Mouse (Mus musculus): ENCODE results near the gene Ranbp3l.
"Not testable (repeated sequence)": the region's sequence is repeated elsewhere in the genome, so short reads cannot be mapped to it uniquely, and the experiment has no call there.

The Ranbp3l gene

GRCm38 (mm10) chr15:8967573-8968228 lies at the start of gene Ranbp3l:
Gene Ranbp3l, plus strand, starts transcription at chr15:8967949.
- DNase-seq (ENCODE audit: low spot score in 2 of 2), result peak; percentile 7 to 28

DNA sequence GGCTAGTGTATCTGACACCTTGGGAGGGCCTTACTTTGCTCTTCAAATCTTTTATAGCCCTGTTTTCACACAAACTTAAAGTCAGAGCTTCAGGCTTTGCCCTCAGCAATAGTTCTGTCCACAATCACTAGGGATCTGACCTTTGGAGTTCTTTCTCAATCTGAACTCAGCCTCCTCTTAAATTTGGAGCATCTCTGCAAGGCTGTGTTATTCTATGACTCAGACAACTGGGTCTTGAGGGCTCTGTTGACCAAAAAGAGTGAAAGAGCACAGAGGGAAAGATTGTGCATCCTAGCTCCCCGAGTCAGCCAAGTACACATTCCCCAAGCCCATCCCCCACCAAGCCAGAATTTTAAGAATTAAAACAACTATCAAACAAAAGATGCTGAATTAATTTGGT lies 37.7 kb upstream of the Ranbp3l start:
- no peak for DNase-seq (ENCODE audit: low spot score in 2 of 2)

DNA sequence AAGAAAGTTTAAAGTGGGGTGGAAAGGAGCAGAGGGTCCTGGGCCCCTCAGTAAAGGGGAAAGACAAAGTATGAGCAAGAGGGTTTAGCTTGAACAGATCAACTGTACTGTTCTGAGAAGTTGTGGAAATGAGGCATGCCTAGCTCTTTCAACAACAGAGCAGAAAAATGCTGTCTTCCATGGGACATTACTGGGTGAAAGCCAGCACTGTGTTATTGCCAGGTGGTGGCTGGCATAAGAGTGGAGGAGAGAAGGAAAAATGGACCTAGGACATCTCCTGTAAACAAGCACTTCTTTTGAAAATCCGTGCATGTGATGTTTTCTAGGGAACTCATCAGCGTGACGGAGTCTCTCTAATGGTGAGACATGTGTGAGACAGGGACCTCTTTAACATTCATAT lies 30.8 kb upstream of the Ranbp3l start:
- no peak for DNase-seq (ENCODE audit: low spot score in 2 of 2)

DNA sequence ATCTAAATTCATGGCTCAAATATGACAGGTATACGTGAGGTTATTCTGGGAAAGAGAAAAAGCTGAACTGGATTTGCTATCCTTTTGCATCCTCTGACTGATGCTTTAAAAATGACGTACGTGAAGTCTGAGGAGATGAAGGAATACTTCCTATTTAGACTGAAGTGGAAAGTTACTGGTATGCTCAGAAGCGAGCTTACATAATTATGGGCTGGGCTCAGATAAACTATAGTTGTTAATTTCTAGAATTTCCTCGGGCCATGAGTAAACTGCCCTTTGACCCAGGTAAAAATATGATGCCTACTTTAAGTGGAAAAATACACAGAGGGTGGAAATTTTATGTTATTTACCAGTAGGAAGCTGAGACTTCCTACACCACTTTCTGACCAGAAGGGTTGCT lies 26.9 kb upstream of the Ranbp3l start:
- no peak for DNase-seq (ENCODE audit: low spot score in 2 of 2)

DNA sequence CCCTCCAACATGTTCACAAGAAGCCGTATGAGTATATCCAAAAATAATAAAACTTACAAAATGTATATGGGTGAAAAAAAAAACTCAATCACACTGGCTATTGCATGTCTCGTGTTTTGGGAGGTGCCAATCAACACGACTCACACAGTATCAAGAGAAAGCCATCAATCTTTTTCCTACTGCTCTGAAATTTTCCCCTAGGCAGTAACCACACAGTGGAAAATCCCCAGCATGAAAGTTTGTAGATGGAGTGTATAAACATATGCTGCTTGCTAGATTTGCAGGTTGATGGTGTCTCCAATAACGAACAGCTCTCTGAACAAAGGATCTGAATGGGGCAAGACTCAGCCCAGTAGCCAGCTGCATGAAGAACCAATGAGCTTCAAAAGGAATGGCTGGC lies 16.9 kb upstream of the Ranbp3l start:
- DNase-seq (ENCODE audit: low spot score in 2 of 2), result no peak

DNA sequence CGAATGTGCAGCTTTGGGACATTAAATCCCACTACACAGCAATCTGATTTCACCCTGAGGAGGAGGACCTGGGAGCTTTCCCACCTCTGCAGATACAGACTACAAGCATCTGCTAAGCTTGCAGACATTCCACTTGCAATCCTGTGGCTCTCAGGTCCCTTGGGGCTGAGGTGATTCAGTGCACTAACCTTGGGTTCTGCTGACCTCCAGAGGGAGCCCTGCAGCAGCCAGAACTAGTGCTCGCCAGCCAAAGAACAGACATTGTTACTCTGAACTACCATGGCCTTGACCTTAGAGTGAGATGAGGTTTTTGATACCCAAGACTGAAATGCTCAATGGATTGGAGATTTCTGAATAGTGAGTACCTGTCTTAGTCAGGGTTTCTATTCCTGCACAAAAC lies 4.4 kb upstream of the Ranbp3l start:
- DNase-seq (ENCODE audit: low spot score in 2 of 2), result no peak

GRCm38 (mm10) chr15:8968229-8968595 lies 463 bp downstream of the Ranbp3l start:
- no peak for DNase-seq (ENCODE audit: low spot score in 2 of 2)

GRCm38 (mm10) chr15:8969061-8969635 lies 1.4 kb downstream of the Ranbp3l start:
- no peak for DNase-seq (ENCODE audit: low spot score in 2 of 2)

- no peak for DNase-seq (ENCODE audit: low spot score in 2 of 2)
These were observed 23.5 kb downstream of the Ranbp3l start for GRCm38 (mm10) chr15:8991211-8991610.

DNA sequence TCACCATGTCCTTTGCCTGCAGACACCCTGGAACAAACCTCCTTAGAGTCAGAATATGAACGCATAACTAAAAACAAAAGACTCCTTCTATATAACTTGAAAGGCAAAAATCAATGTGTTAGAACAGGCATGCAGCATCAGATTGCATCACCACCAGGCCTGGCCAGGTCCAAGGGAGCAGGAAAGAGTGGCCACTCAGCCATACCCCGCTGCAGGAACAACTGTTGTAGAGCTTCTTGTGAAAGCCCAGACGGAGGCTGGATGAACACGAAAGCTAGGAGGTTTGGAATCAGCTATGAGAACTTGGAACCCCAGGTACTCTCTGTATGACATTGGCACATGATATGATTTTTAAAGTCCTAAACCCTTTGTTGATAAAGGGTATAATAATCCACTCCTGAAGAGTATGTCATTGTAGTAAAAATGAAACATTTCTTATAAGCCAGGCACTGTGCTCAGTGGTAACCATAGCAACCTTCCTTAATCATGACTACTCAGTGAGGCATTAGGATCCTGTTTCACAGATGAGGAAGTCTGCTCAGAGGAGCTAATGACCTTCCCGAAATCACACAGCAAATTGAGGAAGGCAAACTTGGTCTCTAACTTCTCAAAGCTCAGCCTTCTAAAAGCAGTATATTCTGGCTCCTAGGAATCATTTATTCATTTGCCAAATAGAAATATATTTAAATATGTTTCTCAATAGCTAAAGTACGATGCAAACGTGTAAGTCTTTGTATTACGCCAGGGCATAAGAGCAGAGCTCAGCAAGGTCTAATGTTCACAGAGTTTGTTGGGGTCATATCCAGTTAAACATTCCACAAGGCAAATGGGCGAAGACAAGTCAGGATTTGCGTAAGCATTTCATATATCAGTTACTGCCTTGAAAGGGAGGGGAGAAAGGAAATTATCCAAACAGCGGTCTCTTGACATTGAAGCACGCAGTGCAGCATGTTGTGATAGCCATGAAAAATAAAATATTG lies 24.4 kb downstream of the Ranbp3l start:
- DNase-seq (ENCODE audit: low spot score in 2 of 2), result peak in 1 of 2 experiments; percentile 5

GRCm38 (mm10) chr15:8994608-8995277 lies 27.0 kb downstream of the Ranbp3l start:
- peak; percentile 51 to 67 for DNase-seq (ENCODE audit: low spot score in 2 of 2)

- no peak for DNase-seq (ENCODE audit: low spot score in 2 of 2)
These were observed 27.7 kb downstream of the Ranbp3l start for GRCm38 (mm10) chr15:8995490-8995889.

- DNase-seq (ENCODE audit: low spot score in 2 of 2), result no peak
These were observed 35.0 kb downstream of the Ranbp3l start for GRCm38 (mm10) chr15:9002762-9003161.

DNA sequence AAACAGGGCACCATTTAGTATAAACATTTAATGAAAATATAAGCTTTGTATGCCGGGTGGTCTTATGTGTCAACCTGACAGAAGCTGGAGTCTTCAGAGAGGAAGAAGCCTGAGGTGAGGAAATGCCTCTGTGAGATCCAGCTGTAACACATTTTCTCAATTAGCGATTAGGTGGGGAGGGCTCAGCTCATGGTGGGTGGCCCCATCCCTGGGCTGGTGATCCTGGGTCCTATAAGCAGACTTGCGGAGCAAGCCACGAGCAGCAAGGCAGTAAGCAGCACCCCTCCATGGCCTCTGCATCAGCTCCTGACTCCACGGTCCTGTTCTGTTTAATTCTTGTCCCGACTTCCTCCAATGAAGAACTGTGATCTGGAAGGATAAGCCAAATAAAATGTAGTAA lies 41.4 kb downstream of the Ranbp3l start:
- DNase-seq (ENCODE audit: low spot score in 2 of 2), result no peak

- no peak for DNase-seq (ENCODE audit: low spot score in 2 of 2)
These were observed 46.8 kb downstream of the Ranbp3l start for GRCm38 (mm10) chr15:9014541-9014940.

- DNase-seq (ENCODE audit: low spot score in 2 of 2), result not testable (repeated sequence)
These were observed 47.7 kb downstream of the Ranbp3l start for GRCm38 (mm10) chr15:9015496-9015895.

- no peak for DNase-seq (ENCODE audit: low spot score in 2 of 2)
These were observed 88.0 kb downstream of the Ranbp3l start for GRCm38 (mm10) chr15:9055704-9056103.

DNA sequence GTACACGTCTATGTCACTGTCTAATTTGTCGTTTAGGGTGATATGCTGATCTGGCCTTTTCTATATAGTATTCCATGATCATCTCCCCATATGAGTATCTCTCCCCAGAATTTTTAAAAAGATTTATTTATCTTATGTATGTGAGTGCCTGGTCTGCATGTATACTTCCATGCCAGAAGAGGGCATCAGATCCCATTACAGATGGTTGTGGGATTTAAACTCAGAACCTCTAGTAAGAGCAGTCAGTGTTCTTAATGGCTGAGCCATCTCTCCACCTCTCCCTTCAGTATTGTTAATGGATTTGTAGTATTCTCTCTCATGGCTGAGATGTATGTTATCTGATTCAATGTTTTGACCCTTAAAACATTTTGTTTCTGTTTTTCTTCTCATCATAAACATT lies 92.1 kb downstream of the Ranbp3l start:
- DNase-seq (ENCODE audit: low spot score in 2 of 2), result no peak

DNA sequence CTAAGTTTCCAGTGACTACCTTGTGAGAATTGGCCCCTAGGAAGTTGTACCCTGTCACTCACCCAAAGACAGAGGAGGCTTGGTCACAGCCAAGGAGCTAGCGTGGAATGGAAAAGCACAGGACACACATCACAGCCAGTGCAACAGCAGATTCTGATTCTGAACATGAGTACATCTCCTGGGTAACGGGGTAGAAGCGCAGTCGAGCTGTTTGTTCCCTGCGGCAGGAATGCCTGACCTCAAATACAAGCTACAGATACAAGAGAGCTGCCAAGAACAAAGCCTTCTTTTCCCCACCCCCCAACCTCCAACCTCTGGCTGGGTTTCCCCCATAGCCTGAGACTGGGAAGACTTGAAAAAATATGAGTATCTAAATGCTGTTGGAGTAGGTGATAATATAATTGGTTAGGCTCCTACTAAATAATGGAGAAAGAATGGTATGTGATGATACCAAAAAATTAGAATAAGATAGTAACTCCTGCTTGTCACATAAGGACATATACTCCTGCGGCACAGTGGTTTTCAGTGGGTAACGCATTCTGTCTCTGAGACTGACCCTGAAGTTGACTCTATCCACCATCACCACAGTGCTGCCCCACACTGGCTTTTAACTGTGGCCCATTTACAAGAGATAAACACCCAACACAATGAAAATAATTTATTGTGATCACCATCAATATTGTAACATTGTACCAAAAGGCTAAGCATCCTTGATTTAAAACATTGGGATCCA lies 93.6 kb downstream of the Ranbp3l start:
- DNase-seq (ENCODE audit: low spot score in 2 of 2), result peak in 1 of 2 experiments; percentile 31

DNA sequence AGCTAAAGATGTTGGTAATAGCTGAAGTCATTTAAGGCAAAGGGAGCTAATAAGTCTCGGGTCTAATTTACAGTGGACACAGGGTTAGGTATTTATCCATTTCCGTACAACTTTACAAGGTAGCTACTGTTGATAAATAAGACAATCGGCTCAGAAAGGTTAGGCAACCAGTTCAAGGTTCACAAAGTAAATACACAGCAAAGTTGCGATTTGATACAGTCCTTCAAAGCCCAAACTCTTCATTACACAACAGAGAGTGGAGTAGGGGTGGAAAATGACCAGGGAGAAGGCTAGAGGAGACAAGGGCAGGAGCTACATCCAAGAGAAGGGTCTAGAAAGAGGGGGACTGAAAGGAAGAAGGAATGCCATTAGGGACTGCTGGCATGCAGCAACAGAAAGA lies 101.1 kb downstream of the Ranbp3l start:
- no peak for DNase-seq (ENCODE audit: low spot score in 2 of 2)

GRCm38 (mm10) chr15:9070353-9070752 lies 102.6 kb downstream of the Ranbp3l start:
- DNase-seq (ENCODE audit: low spot score in 2 of 2), result no peak

Data from right cerebral cortex, adult 2 months (tissue).